Mouse (Mus musculus) spleen, adult 2 months (tissue): ENCODE measurements around the gene Ewsr1.

ENCODE experiments used
- CTCF ChIP-seq: fragments of 200-500 bp; IDR thresholded peaks from 2 replicates; pipeline ENCODE4 v1.5.1; 2011; ENCODE audit warnings: mild to moderate bottlenecking, inconsistent platforms; ENCODE audit not compliant: insufficient read depth, insufficient read length, insufficient replicate concordance; ENCODE audit errors: extremely low read depth
- POLR2A ChIP-seq: fragments of 200-500 bp; IDR thresholded peaks from 2 replicates; pipeline ENCODE4 v1.6.1; 2011; ENCODE audit warnings: low read depth, low read length, inconsistent platforms

GRCm38 (mm10) chr11:5091706-5092105, 7.4 kb downstream of the Ewsr1 start:
- TF ChIP-seq CTCF (no peak; the same call in 1 of the 2 replicates), POLR2A (no peak)
